ENCODE assay signal across 8 mouse cellular contexts in genomic region chr10:93834394-93834745, GRCm38 (mm10). TPM values are rescaled to one million over a fixed set of nuclear protein-coding genes. Genes with fewer than 3 reads are reported as not detected.
DNase-seq lines count a peak whose midpoint lies in the region; ATAC-seq and TF ChIP-seq lines count a peak whose summit lies in the region.

No protein-coding gene starts in this region.

- no peak overlapping the region for H3ac ChIP-seq in myocyte (ENCODE audit: control insufficient read depth, insufficient read length)

- no peaks in the 10 kb centered on the region; the same call in 1 of the 2 replicates for H3K4me1 ChIP-seq in liver, adult 2 months (ENCODE audit: control insufficient read depth, insufficient read depth, low read length)
- H3K4me1 ChIP-seq in embryonic facial prominence, embryonic 14.5 days (ENCODE audit: control insufficient read depth, insufficient read depth, low read length), result peaks cover 9% of the 10 kb centered on the region; the same call in 1 of the 2 replicates
- H3K4me1 ChIP-seq in intestine, embryonic 14.5 days (replicated peaks; ENCODE audit: control insufficient read depth, insufficient read depth, low read length), result peaks cover 4% of the 10 kb centered on the region; the same call in 1 of the 2 replicates

- peaks cover 13% of the 10 kb centered on the region for H3K27me3 ChIP-seq in liver, adult 2 months (ENCODE audit: control insufficient read depth, insufficient read depth, low read length)
- H3K27me3 ChIP-seq in embryonic facial prominence, embryonic 14.5 days (replicated peaks; ENCODE audit: control insufficient read depth, insufficient read depth, low read length), result peaks cover 50% of the 10 kb centered on the region
- H3K27me3 ChIP-seq in intestine, embryonic 14.5 days (replicated peaks; ENCODE audit: control insufficient read depth, insufficient read depth, low read length), result peaks cover 69% of the 10 kb centered on the region
- no peaks in the 10 kb centered on the region for H3K27me3 ChIP-seq in myocyte (ENCODE audit: control insufficient read depth, insufficient read depth, insufficient read length)

- no peaks in the 10 kb centered on the region for H3K79me2 ChIP-seq in liver, adult 2 months (ENCODE audit: control insufficient read depth, insufficient read depth, low read length)
- H3K79me2 ChIP-seq in myocyte (ENCODE audit: control insufficient read depth, insufficient read depth), result no peaks in the 10 kb centered on the region

- H3K4me2 ChIP-seq in embryonic facial prominence, embryonic 14.5 days (ENCODE audit: low read depth, low read length), result peak overlapping the region; percentile 98
- peak overlapping the region; percentile 98 for H3K4me2 ChIP-seq in intestine, embryonic 14.5 days (ENCODE audit: low read length)
- peak overlapping the region; percentile 81 for H3K4me2 ChIP-seq in myocyte (ENCODE audit: low read depth)

- H3K36me3 ChIP-seq in liver, adult 2 months (ENCODE audit: control insufficient read depth, insufficient read depth, low read length), result no peaks in the 10 kb centered on the region
- H3K36me3 ChIP-seq in embryonic facial prominence, embryonic 14.5 days (ENCODE audit: control insufficient read depth, insufficient read depth, low read length), result no peaks in the 10 kb centered on the region
- H3K36me3 ChIP-seq in intestine, embryonic 14.5 days (ENCODE audit: control insufficient read depth, insufficient read depth, low read length), result no peaks in the 10 kb centered on the region
- no peaks in the 10 kb centered on the region for H3K36me3 ChIP-seq in myocyte (ENCODE audit: control insufficient read depth, insufficient read depth)

- peak overlapping the region; percentile 38; the same call in 1 of the 2 replicates for H3K4me3 ChIP-seq in liver, adult 2 months (ENCODE audit: insufficient read depth, low read depth, low read length)
- peak overlapping the region; percentile 70 for H3K4me3 ChIP-seq in embryonic facial prominence, embryonic 14.5 days (ENCODE audit: low read depth, low read length)
- H3K4me3 ChIP-seq in intestine, embryonic 14.5 days (ENCODE audit: low read depth, low read length), result peak overlapping the region; percentile 64
- peak overlapping the region; percentile 19 for H3K4me3 ChIP-seq in myocyte

- H3K27ac ChIP-seq in liver, adult 2 months (replicated peaks; ENCODE audit: insufficient read depth, low read depth, low read length), result no peak overlapping the region
- H3K27ac ChIP-seq in embryonic facial prominence, embryonic 14.5 days (replicated peaks; ENCODE audit: low read depth, low read length), result no peak overlapping the region
- H3K27ac ChIP-seq in intestine, embryonic 14.5 days (ENCODE audit: low read depth), result no peak overlapping the region

- no peak for ATAC-seq in embryonic facial prominence, embryonic 14.5 days (ENCODE audit: low read depth)
- ATAC-seq in intestine, embryonic 14.5 days (replicated peaks; ENCODE audit: low FRiP score, low TSS enrichment, low read depth), result no peak

- WGBS in liver, adult 2 months, result 10% methylated on average over 13 of the region's 13 CpGs
- 4% methylated on average over 13 of the region's 13 CpGs for WGBS in embryonic facial prominence, embryonic 14.5 days
- 5% methylated on average over 13 of the region's 13 CpGs for WGBS in intestine, embryonic 14.5 days

- TF ChIP-seq CTCF in liver, adult 2 months (IDR thresholded peaks at IDR 0.05; ENCODE audit: low read depth, low read length), result no peak

- H3K9ac ChIP-seq in liver, adult 2 months (ENCODE audit: low read depth, low read length), result no peak overlapping the region
- peak overlapping the region; percentile 63 for H3K9ac ChIP-seq in embryonic facial prominence, embryonic 14.5 days (ENCODE audit: low read depth, low read length)
- H3K9ac ChIP-seq in intestine, embryonic 14.5 days (ENCODE audit: low read length), result no peak overlapping the region; the same call in 1 of the 2 replicates

- no peak for TF ChIP-seq POLR2A in liver, adult 2 months (IDR thresholded peaks at IDR 0.05; ENCODE audit: extremely low read depth, insufficient read depth, low read length)
- TF ChIP-seq POLR2A in myocyte (IDR thresholded peaks at IDR 0.05; ENCODE audit: insufficient read length, low read depth), result no peak

- DNase-seq in liver, adult 2 months (ENCODE audit: extremely low read depth, low read depth, low spot score), result no peak
- no peak for DNase-seq in liver
- no peak for DNase-seq in embryonic facial prominence, embryonic 14.5 days (ENCODE audit: low spot score)
- DNase-seq in intestine, embryonic 14.5 days (ENCODE audit: low spot score), result no peak
- DNase-seq in cerebellum, postnatal 14 days, result no peak
- DNase-seq in frontal cortex, postnatal 25 days (ENCODE audit: low spot score in 2 of 2), result no peak
- no peak for DNase-seq in cerebellum, postnatal 4 days (ENCODE audit: low spot score in 2 of 2)

- no peaks in the 10 kb centered on the region for H3K9me3 ChIP-seq in embryonic facial prominence, embryonic 14.5 days (ENCODE audit: control insufficient read depth, low read length)
- H3K9me3 ChIP-seq in intestine, embryonic 14.5 days (ENCODE audit: control insufficient read depth, low read length), result no peaks in the 10 kb centered on the region

TF ChIP-seq in myocyte, 11 proteins besides CTCF, POLR2A, EP300 and RAD21:
- TF ChIP-seq E2F4 (IDR thresholded peaks at IDR 0.05; ENCODE audit: insufficient read depth) (no peak), MYOD1 (IDR thresholded peaks at IDR 0.05; ENCODE audit: control insufficient read depth in 1 of 3, insufficient read length in 2 of 3, low read depth in 2 of 3) (no peak), CEBPB (IDR thresholded peaks at IDR 0.05; ENCODE audit: insufficient read depth, poor library complexity, severe bottlenecking) (no peak), TCF3 (IDR thresholded peaks at IDR 0.05; ENCODE audit: insufficient read length, low read depth) (no peak), MYOG (IDR thresholded peaks at IDR 0.05; ENCODE audit: control insufficient read depth in 1 of 3, insufficient read depth in 1 of 3, insufficient read length in 2 of 3, low read depth in 2 of 3) (no peak)

RNA-seq across cellular contexts. Expression of gene Usp44, which starts 3.0 kb away (rescaled TPM):
- total RNA-seq in liver, adult 2 months (2014; rRNA removed), result not detected in 2 replicates
- polyA plus RNA-seq in liver, adult 2 months (2012; rRNA removed), result not detected in 2 replicates
- 0.63 and 1.2 TPM in 2 replicates for polyA plus RNA-seq in embryonic facial prominence, embryonic 14.5 days (2014; fragmentation: Nextera tagmentation; extraction: Ambion mirVana)
- polyA plus RNA-seq in intestine, embryonic 14.5 days (2014; fragmentation: Nextera tagmentation; extraction: Ambion mirVana), result 0.38 and 0.86 TPM in 2 replicates
- 0.17 TPM for polyA plus RNA-seq in myocyte (2012; fragmentation: generic; extraction: Trizol)

Comparison
In these comparisons a context has a peak if more than half of its experiments do, and no peak if none do; other contexts are left out.
1. H3K4me3 ChIP-seq: peak in every context shown above with its lines; median percentile 70 in embryonic facial prominence, embryonic 14.5 days; 64 in intestine, embryonic 14.5 days; 38 in liver, adult 2 months; 19 in myocyte.